ENCODE assay signal across 8 mouse cellular contexts in genomic region chr16:4789311-4789768, GRCm38 (mm10). TPM values are rescaled to one million over a fixed set of nuclear protein-coding genes. Genes with fewer than 3 reads are reported as not detected.
DNase-seq lines count a peak whose midpoint lies in the region; ATAC-seq and TF ChIP-seq lines count a peak whose summit lies in the region.

No protein-coding gene starts in this region.

- no peaks in the 10 kb centered on the region for H3K27me3 ChIP-seq in heart, embryonic 14.5 days (ENCODE audit: control insufficient read depth, insufficient read depth, low read length)
- no peaks in the 10 kb centered on the region for H3K27me3 ChIP-seq in E14TG2a.4 (ENCODE audit: insufficient read depth, low read length)
- no peaks in the 10 kb centered on the region for H3K27me3 ChIP-seq in forebrain, postnatal 0 days (ENCODE audit: insufficient read depth, low read length)
- H3K27me3 ChIP-seq in liver, embryonic 11.5 days (replicated peaks; ENCODE audit: control insufficient read depth, insufficient read depth, low read length), result no peaks in the 10 kb centered on the region
- H3K27me3 ChIP-seq in stomach, embryonic 14.5 days (ENCODE audit: control insufficient read depth, insufficient read depth, low read length), result no peaks in the 10 kb centered on the region

- H3K4me2 ChIP-seq in heart, embryonic 14.5 days (ENCODE audit: low read length), result peak overlapping the region; percentile 73
- H3K4me2 ChIP-seq in forebrain, postnatal 0 days (ENCODE audit: low read depth), result peak overlapping the region; percentile 77
- H3K4me2 ChIP-seq in liver, embryonic 11.5 days, result peak overlapping the region; percentile 94
- H3K4me2 ChIP-seq in stomach, embryonic 14.5 days (replicated peaks; ENCODE audit: low read depth, low read length), result peak overlapping the region; percentile 88

- WGBS in heart, embryonic 14.5 days, result under 1% methylated on average over 29 of the region's 29 CpGs
- WGBS in forebrain, postnatal 0 days, result under 1% methylated on average over 29 of the region's 29 CpGs
- WGBS in liver, embryonic 11.5 days, result under 1% methylated on average over 29 of the region's 29 CpGs
- under 1% methylated on average over 28 of the region's 29 CpGs for WGBS in stomach, embryonic 14.5 days

- peak overlapping the region; percentile 85 to 89 for H3K4me3 ChIP-seq in heart, embryonic 14.5 days (ENCODE audit: control insufficient read depth in 1 of 2, insufficient read depth in 1 of 2, low read depth in 1 of 2, low read length in 2 of 2)
- peak overlapping the region; percentile 97 for H3K4me3 ChIP-seq in E14TG2a.4 (replicated peaks; ENCODE audit: low read length)
- peak overlapping the region; percentile 71 for H3K4me3 ChIP-seq in forebrain, postnatal 0 days (ENCODE audit: low read depth, low read length)
- peak overlapping the region; percentile 78 for H3K4me3 ChIP-seq in liver, embryonic 11.5 days (ENCODE audit: low read depth, low read length)
- H3K4me3 ChIP-seq in stomach, embryonic 14.5 days (ENCODE audit: low read depth, low read length), result peak overlapping the region; percentile 90

- no peak for TF ChIP-seq CTCF in E14TG2a.4 (conservative IDR thresholded peaks at IDR 0.05; ENCODE audit: low read length)
- no peak for TF ChIP-seq CTCF in forebrain, postnatal 0 days (IDR thresholded peaks at IDR 0.05; ENCODE audit: low read depth)

- H3K9me3 ChIP-seq in heart, embryonic 14.5 days (ENCODE audit: control insufficient read depth, low read length), result no peaks in the 10 kb centered on the region
- H3K9me3 ChIP-seq in E14TG2a.4 (ENCODE audit: low read length), result no peaks in the 10 kb centered on the region
- no peaks in the 10 kb centered on the region for H3K9me3 ChIP-seq in forebrain, postnatal 0 days (ENCODE audit: low read length)
- no peaks in the 10 kb centered on the region for H3K9me3 ChIP-seq in liver, embryonic 11.5 days (ENCODE audit: control insufficient read depth, low read length)
- H3K9me3 ChIP-seq in stomach, embryonic 14.5 days (ENCODE audit: control insufficient read depth, low read depth, low read length), result no peaks in the 10 kb centered on the region

- H3K36me3 ChIP-seq in heart, embryonic 14.5 days (ENCODE audit: control insufficient read depth, insufficient read depth, low read length), result peaks cover 19% of the 10 kb centered on the region; the same call in 1 of the 2 replicates
- no peaks in the 10 kb centered on the region for H3K36me3 ChIP-seq in E14TG2a.4 (ENCODE audit: insufficient read depth, low read length)
- H3K36me3 ChIP-seq in forebrain, postnatal 0 days (ENCODE audit: insufficient read depth), result no peaks in the 10 kb centered on the region
- 0 out of 2 replicates have a peak, but pooled peaks cover 2% of the 10 kb centered on the region for H3K36me3 ChIP-seq in liver, embryonic 11.5 days (ENCODE audit: control insufficient read depth, insufficient read depth, low read length)
- no peaks in the 10 kb centered on the region for H3K36me3 ChIP-seq in stomach, embryonic 14.5 days (ENCODE audit: control insufficient read depth, insufficient read depth, low read length)

- peak; percentile 51 for ATAC-seq in heart, embryonic 14.5 days (ENCODE audit: insufficient number of reproducible peaks, insufficient read depth, low FRiP score, low read depth)
- ATAC-seq in forebrain, postnatal 0 days, result peak; percentile 46
- peak; percentile 46 for ATAC-seq in liver, embryonic 11.5 days (replicated peaks; ENCODE audit: low FRiP score)
- peak; percentile 40 for ATAC-seq in stomach, embryonic 14.5 days (ENCODE audit: insufficient number of reproducible peaks, insufficient read depth, low FRiP score, low read depth)

- peak overlapping the region; percentile 92 to 94 for H3K27ac ChIP-seq in heart, embryonic 14.5 days (replicated peaks in 1 of 2; ENCODE audit: control insufficient read depth in 1 of 2, insufficient read depth in 1 of 2, low read depth in 2 of 2, low read length in 2 of 2)
- H3K27ac ChIP-seq in forebrain, postnatal 0 days (ENCODE audit: low read depth, low read length), result peak overlapping the region; percentile 96
- peak overlapping the region; percentile 90; the same call in 1 of the 2 replicates for H3K27ac ChIP-seq in liver, embryonic 11.5 days (ENCODE audit: low read depth, low read length)
- H3K27ac ChIP-seq in stomach, embryonic 14.5 days (ENCODE audit: low read length), result peak overlapping the region; percentile 98

- DNase-seq in heart, postnatal 36 days, result no peak
- peak; percentile 52 for DNase-seq in cerebellum, adult 11 months
- DNase-seq in forebrain, postnatal 0 days, result no peak
- DNase-seq in liver, embryonic 11.5 days (ENCODE audit: low spot score), result no peak
- DNase-seq in left cerebral cortex, adult 11 months (ENCODE audit: low spot score), result no peak

- peaks cover 8 to 43% of the 10 kb centered on the region in 2 experiments for H3K4me1 ChIP-seq in heart, embryonic 14.5 days (ENCODE audit: control insufficient read depth in 2 of 2, insufficient read depth in 2 of 2, low read length in 2 of 2)
- H3K4me1 ChIP-seq in E14TG2a.4 (replicated peaks; ENCODE audit: low read depth, low read length), result peaks cover 28% of the 10 kb centered on the region
- H3K4me1 ChIP-seq in forebrain, postnatal 0 days (ENCODE audit: insufficient read depth), result peaks cover 18% of the 10 kb centered on the region
- H3K4me1 ChIP-seq in liver, embryonic 11.5 days (replicated peaks; ENCODE audit: control insufficient read depth, insufficient read depth, low read length), result peaks cover 7% of the 10 kb centered on the region
- peaks cover 27% of the 10 kb centered on the region for H3K4me1 ChIP-seq in stomach, embryonic 14.5 days (ENCODE audit: control insufficient read depth, insufficient read depth, low read length)

- intact Hi-C loops in heart, postnatal 36 days (cut with DNase I), result loop anchor here (5.0 kb wide), 2 partner anchors 77 to 232 kb away; partner anchors contain the start of gene Tfap4

- peak overlapping the region; percentile 96 for H3K9ac ChIP-seq in heart, embryonic 14.5 days (ENCODE audit: low read length)
- peak overlapping the region; percentile 90 for H3K9ac ChIP-seq in forebrain, postnatal 0 days
- peak overlapping the region; percentile 87 for H3K9ac ChIP-seq in liver, embryonic 11.5 days (ENCODE audit: low read depth, low read length)
- peak overlapping the region; percentile 86 for H3K9ac ChIP-seq in stomach, embryonic 14.5 days (replicated peaks; ENCODE audit: low read depth, low read length)

RNA-seq across cellular contexts. Expression of gene Cdip1, which starts 0.8 kb away (rescaled TPM):
- 121 and 135 TPM in 2 replicates for polyA plus RNA-seq in heart, embryonic 14.5 days (2014; fragmentation: Nextera tagmentation; extraction: Ambion mirVana)
- total RNA-seq in heart, postnatal 36 days (2021), result 10 to 100 TPM; 59.0 to 66.1 TPM
- total RNA-seq in forebrain, postnatal 0 days (2014; rRNA removed), result 89.5 and 99.0 TPM in 2 replicates
- 107 and 115 TPM in 2 replicates for polyA plus RNA-seq in forebrain, postnatal 0 days (2015; fragmentation: Nextera tagmentation; extraction: Ambion mirVana)
- polyA plus RNA-seq in liver, embryonic 11.5 days (2014; fragmentation: Nextera tagmentation; extraction: Ambion mirVana), result 49.4 and 49.8 TPM in 2 replicates
- 83.6 and 87.0 TPM in 2 replicates for polyA plus RNA-seq in stomach, embryonic 14.5 days (2014; fragmentation: Nextera tagmentation; extraction: Ambion mirVana)

RNA-seq across cellular contexts. Expression of gene 4930562C15Rik, which starts 45.9 kb away (rescaled TPM):
- 0.28 and 0.58 TPM in 2 replicates for polyA plus RNA-seq in heart, embryonic 14.5 days (2014; fragmentation: Nextera tagmentation; extraction: Ambion mirVana)
- total RNA-seq in heart, postnatal 36 days (2021), result not detected
- total RNA-seq in forebrain, postnatal 0 days (2014; rRNA removed), result not detected in 2 replicates
- 0.17 TPM in 1 of 2 replicates, not detected in the other for polyA plus RNA-seq in forebrain, postnatal 0 days (2015; fragmentation: Nextera tagmentation; extraction: Ambion mirVana)
- 0.19 and 0.33 TPM in 2 replicates for polyA plus RNA-seq in liver, embryonic 11.5 days (2014; fragmentation: Nextera tagmentation; extraction: Ambion mirVana)
- 1.3 and 1.5 TPM in 2 replicates for polyA plus RNA-seq in stomach, embryonic 14.5 days (2014; fragmentation: Nextera tagmentation; extraction: Ambion mirVana)
